Mouse (Mus musculus) limb, embryonic 10.5 days (tissue): ENCODE measurements around the gene Gm8994. TPM values are rescaled to one million over a fixed set of nuclear protein-coding genes. Genes with fewer than 3 reads are reported as not detected.
"Not testable (repeated sequence)": the region's sequence is repeated elsewhere in the genome, so short reads cannot be mapped to it uniquely, and the experiment has no call there.

Experiments
- DNase-seq: peaks from one replicate; pipeline ENCODE4 v3.0.0-alpha.2; 2017; ENCODE audit warnings: low spot score
- H3K27ac ChIP-seq: fragments of 300-500 bp; sonication (generic); 2 replicates; pipeline ENCODE4 v1.5.1; 2016; ENCODE audit warnings: mild to moderate bottlenecking
- H3K27me3 ChIP-seq: fragments of 300-500 bp; sonication (generic); 2 replicates; pipeline ENCODE4 v1.6.1; 2016; ENCODE audit warnings: low read depth, mild to moderate bottlenecking; ENCODE audit not compliant: poor library complexity, severe bottlenecking
- H3K36me3 ChIP-seq: fragments of 300-500 bp; sonication (generic); 2 replicates; pipeline ENCODE4 v1.6.1; 2016; ENCODE audit warnings: mild to moderate bottlenecking, moderate library complexity
- H3K4me1 ChIP-seq: fragments of 300-500 bp; sonication (generic); 2 replicates; pipeline ENCODE4 v1.6.1; 2016
- H3K4me3 ChIP-seq: fragments of 300-500 bp; sonication (generic); 2 replicates; pipeline ENCODE4 v1.5.1; 2016; ENCODE audit warnings: mild to moderate bottlenecking, moderate library complexity
- H3K9me3 ChIP-seq: fragments of 300-500 bp; sonication (generic); replicated peaks from 2 replicates; pipeline ENCODE4 v1.6.1; 2016; ENCODE audit warnings: mild to moderate bottlenecking
- WGBS: fragments of 180-500 bp; shearing (Covaris S2); methylation state at CpG from one replicate; pipeline ENCODE4 v1.1.7; 2016; 5-methylcytosine and 5-hydroxymethylcytosine counted together
- polyA plus RNA-seq: library from polyadenylated mRNA; unstranded; fragments of >200 nt; fragmentation: Nextera tagmentation; extraction: Ambion mirVana; gene quantifications from 2 replicates; pipeline ENCODE4 v1.2.1, GENCODE M21; 2016

The Gm8994 gene
- polyA plus RNA-seq: not detected in 2 replicates

DNA sequence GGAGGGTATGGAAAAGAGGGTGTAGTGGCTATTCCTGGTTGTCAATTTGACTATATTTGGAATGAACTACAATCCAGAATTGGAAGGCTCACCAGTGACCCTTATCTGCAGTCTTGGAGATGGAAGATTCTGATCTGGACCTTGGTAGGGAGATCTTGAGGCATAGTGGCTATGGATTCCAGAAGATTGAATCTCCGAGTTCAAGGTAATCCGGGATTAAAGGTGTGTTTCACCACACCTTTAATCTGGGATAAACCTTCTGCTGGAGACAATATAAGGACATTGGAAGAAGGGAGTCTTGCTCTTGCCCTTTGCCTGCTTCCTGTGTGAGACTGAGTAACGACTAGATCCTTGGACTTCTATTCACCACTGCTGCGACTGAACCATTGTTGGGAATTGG, at the start of gene Gm8994:
Gene Gm8994 (plus strand): TSS at position 301 of the 400 bp plus-strand sequence.
- H3K27me3 ChIP-seq, H3K4me1 ChIP-seq, H3K4me3 ChIP-seq, H3K27ac ChIP-seq, DNase-seq, H3K36me3 ChIP-seq, H3K9me3 ChIP-seq: not testable (repeated sequence)
- 94% methylated on average over 4 of the region's 4 CpGs for WGBS

DNA sequence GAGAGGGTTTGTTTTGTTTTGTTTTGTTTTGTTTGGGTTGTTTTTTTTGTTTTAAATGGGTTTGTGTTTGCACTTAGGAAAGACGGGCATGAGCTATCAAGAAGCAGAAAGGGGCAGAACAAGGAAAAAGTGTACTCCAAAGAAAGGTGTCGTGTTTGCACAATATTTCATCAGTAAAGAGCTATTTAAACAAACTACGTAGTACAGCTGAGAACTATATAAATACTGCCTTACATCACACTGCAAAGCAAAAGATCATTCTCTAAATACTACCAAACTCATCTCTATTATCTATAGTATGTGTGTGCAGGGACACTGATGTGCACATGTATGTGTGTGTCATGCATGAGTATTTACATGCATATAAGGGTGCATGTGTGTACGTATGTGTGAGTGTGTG, 49.7 kb upstream of the Gm8994 start:
- Histone ChIP-seq H3K27ac (no peak overlapping the region), H3K36me3 (no peaks in the 10 kb centered on the region), H3K27me3 (no peaks in the 10 kb centered on the region), H3K4me3 (no peak overlapping the region), H3K9me3 (no peaks in the 10 kb centered on the region), H3K4me1 (no peaks in the 10 kb centered on the region)
- no peak for DNase-seq
- 84% methylated on average over 4 of the region's 4 CpGs for WGBS

DNA sequence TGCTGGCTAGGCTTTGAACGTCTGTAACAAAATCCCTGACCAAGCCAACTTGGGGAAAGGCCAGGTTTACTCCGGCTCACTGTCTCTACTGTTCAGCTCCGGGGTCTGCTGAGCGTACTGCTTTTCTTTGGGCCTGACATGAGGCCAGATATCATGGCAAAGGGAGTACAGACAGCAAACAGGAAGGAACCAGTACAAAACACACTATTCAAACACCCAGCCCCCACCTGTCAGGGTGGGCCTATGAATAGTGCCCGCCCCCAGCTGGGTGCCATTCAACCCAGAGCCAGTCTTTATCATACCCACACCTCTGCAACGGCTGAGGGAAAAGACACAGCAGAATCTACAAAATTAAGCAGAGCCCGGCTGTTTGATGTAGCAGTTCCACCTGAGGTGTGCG, 42.8 kb upstream of the Gm8994 start:
- no peaks in the 10 kb centered on the region for H3K4me1 ChIP-seq
- H3K27ac ChIP-seq: no peak overlapping the region
- no peaks in the 10 kb centered on the region for H3K27me3 ChIP-seq
- no peak overlapping the region for H3K4me3 ChIP-seq
- H3K9me3 ChIP-seq: no peaks in the 10 kb centered on the region
- no peak for DNase-seq
- 88% methylated on average over 8 of the region's 8 CpGs for WGBS
- no peaks in the 10 kb centered on the region for H3K36me3 ChIP-seq

DNA sequence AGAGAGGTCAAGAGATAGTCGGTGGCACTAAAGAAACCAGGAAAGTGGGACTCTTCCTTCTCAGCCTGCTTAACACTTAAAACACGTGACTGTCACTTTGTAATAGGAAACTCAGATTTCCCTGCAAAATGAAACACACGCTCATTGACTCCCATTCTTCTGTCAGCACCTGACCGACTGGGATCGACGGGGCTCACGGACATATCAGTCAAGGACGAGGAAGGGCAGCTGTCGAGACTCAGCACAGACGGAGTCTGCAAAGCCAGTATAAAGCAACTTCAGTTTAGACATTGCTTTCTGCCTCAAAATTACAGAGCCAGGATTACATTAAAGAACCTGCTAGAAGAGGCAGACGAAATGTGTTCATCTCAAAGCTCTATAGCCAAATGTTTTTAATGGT, 41.2 kb upstream of the Gm8994 start:
- 84% methylated on average over 11 of the region's 11 CpGs for WGBS
- Histone ChIP-seq H3K36me3 (no peaks in the 10 kb centered on the region), H3K4me1 (no peaks in the 10 kb centered on the region), H3K27me3 (no peaks in the 10 kb centered on the region), H3K9me3 (no peaks in the 10 kb centered on the region), H3K4me3 (no peak overlapping the region), H3K27ac (no peak overlapping the region)
- no peak for DNase-seq

DNA sequence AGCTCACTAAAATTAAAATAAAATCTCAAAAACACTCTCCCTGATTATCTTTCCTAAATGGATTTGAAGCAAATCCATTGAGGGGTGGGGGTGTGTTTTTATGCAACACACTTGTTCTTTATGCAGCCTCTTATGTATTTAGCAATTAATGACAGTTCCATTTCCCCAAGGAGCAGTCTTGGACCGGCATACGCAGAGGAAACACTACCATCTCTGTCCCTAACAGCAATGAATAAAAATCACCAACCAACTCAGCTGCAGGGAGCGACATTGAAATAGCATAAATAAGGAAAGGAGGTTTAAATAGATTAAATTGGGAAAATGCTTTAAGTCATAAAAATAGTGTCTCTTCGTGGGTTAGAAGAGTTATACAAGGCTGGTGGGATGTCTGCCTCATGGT, 40.8 kb upstream of the Gm8994 start:
- Histone ChIP-seq H3K27ac (no peak overlapping the region), H3K9me3 (no peaks in the 10 kb centered on the region), H3K36me3 (no peaks in the 10 kb centered on the region), H3K4me1 (no peaks in the 10 kb centered on the region), H3K4me3 (no peak overlapping the region), H3K27me3 (no peaks in the 10 kb centered on the region)
- 91% methylated on average over 4 of the region's 4 CpGs for whole genome bisulfite sequencing
- no peak for DNase-seq

DNA sequence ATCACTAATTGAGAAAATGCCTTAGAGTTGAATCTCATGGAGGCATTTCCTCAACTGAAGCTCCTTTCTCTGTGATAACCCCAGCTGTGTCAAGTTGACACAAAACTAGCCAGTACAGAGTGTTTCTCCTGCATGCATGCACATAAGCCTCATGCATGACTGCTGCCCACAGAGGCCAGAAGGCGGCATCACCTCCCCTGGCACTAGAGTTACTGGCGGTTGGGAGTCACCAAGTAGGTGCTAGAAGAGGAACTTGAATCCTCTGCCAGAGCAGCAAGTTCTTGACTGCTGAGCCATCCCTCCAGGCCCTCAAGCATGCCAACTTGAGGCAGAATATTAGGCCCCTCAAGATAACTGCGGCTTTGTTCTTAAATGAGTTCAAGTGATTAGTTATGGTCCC, 35.9 kb upstream of the Gm8994 start:
- WGBS: 93% methylated on average over 3 of the region's 3 CpGs

DNA sequence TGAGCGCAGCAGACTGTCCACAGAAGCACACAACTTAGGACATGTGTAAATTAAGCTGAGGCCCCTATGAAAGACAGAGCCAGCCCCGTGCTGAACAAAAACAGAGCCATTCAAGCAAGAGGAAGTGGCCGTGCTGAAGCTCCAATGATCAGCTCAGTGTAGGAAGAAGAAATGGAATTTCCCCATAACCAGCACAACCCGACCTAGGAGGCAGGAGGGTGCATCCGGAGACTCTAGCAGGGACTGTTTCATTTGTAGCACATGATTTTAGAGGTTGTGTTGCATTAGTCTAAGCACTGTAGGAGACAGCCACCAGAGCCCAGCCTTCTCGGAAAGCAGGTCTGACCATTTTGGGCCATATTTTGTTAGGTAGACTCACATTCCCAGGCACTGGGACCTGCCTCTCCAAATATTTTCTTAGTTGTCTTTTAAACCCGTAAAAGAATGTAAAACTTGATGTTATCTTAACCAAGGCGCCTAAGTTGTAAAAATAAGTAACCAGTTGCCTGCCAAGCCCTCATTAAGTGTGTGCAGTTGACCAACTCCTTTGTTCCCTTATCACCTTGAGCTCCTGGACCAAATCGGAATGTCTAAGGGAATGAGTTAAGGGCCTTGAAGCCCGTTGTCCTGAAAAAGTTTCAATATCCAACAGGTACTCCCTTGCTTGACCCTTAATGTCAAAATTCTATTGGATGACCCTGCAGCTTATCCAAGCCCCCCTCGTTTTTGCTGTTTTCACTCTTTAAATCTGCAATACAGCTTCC, 35.2 kb upstream of the Gm8994 start:
- Histone ChIP-seq H3K27ac (no peak overlapping the region), H3K27me3 (no peaks in the 10 kb centered on the region), H3K9me3 (no peaks in the 10 kb centered on the region), H3K4me1 (no peaks in the 10 kb centered on the region), H3K36me3 (no peaks in the 10 kb centered on the region), H3K4me3 (no peak overlapping the region)
- WGBS: 83% methylated on average over 11 of the region's 11 CpGs
- no peak for DNase-seq

More for the DNA sequence above, 35.9 kb upstream of the Gm8994 start:
- Histone ChIP-seq H3K4me3 (no peak overlapping the region), H3K27me3 (no peaks in the 10 kb centered on the region), H3K27ac (no peak overlapping the region), H3K4me1 (no peaks in the 10 kb centered on the region), H3K9me3 (no peaks in the 10 kb centered on the region), H3K36me3 (no peaks in the 10 kb centered on the region)
- no peak for DNase-seq

DNA sequence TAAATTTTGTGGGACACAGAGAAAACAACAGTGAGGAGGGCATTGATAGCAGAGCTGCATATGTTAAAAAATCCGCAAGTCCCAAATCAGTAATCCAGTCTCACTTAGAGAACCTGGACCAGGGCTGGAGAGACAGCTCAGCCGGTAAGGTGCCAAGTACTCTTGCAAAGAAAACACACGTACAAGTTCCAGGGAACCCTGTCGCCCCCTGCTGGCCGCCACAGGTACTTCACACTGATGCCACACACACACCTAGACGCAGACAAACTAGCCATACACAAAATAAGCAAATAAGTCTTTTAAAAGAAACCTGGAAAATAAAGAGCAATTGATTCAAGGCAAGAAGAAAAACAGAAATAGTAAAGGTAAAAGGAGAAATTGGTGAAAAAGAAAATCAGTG, 33.6 kb upstream of the Gm8994 start:
- no peaks in the 10 kb centered on the region for H3K9me3 ChIP-seq
- no peaks in the 10 kb centered on the region for H3K4me1 ChIP-seq
- H3K27ac ChIP-seq: no peak overlapping the region
- no peaks in the 10 kb centered on the region for H3K36me3 ChIP-seq
- no peaks in the 10 kb centered on the region for H3K27me3 ChIP-seq
- no peak for DNase-seq
- H3K4me3 ChIP-seq: no peak overlapping the region
- WGBS: 86% methylated on average over 6 of the region's 6 CpGs

DNA sequence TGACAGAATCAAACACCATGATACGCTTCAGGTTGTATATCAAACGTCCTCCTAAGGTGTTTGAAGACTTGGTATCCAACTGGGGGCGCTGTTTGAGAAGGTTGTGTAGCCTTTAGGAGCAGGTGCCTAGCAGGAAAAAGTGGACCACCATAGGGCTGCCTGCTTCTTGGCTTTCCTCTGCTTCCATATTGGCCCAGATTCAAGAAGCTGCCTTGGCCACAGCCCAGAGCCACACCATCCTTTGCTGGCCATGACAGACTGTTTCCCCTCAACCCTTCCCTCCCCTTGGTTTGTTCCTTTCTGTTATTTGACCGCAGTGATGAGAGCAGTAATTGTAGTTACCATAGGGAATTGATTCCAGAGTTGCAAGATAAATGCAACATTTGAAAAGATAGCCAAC, 31.5 kb upstream of the Gm8994 start:
- Histone ChIP-seq H3K27ac (no peak overlapping the region), H3K4me1 (no peaks in the 10 kb centered on the region), H3K36me3 (no peaks in the 10 kb centered on the region), H3K27me3 (no peaks in the 10 kb centered on the region), H3K9me3 (no peaks in the 10 kb centered on the region), H3K4me3 (no peak overlapping the region)
- 88% methylated on average over 4 of the region's 4 CpGs for WGBS
- no peak for DNase-seq

DNA sequence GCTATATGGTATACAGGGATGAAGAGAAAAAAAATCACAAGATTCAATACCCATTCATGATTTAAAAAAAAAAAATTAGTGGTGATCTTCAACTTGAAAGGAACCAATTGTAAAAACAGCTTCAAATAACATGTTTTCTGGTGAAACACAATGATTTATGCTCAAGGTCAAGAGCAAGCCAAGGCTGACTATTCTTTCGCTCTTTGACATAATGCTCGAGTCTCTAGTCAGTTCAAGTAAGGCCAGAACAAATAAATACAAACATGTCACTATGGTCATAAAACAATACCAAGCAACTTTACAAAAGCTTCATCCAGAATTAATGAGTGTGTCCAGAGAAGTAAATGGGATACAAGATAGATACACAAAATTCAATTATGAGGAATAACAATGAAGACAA, 31.1 kb upstream of the Gm8994 start:
- Histone ChIP-seq H3K9me3 (no peaks in the 10 kb centered on the region), H3K4me1 (no peaks in the 10 kb centered on the region), H3K4me3 (no peak overlapping the region), H3K27me3 (no peaks in the 10 kb centered on the region), H3K36me3 (no peaks in the 10 kb centered on the region), H3K27ac (no peak overlapping the region)
- DNase-seq: no peak
- 85% methylated on average over 2 of the region's 2 CpGs for WGBS

DNA sequence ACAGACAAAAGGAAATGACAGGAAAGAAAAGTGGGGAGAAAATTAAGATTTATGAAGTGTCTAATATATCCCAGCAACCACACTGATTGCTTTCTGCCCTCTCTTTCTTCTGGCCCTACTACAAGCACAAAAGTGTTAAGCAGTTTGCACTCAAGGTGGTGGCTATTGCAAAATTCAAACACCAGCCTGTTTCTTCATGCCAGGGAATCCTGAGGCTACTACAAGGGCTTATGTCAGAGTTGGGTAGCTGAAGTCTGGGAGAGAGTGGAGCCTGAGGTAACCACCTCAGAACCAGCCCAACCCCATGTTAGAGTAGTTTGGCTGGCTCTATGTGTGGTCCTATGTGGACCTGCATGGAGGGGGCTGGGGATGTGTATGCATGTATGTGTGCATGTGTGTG, 23.8 kb upstream of the Gm8994 start:
- Histone ChIP-seq H3K27ac (no peak overlapping the region), H3K4me1 (peaks cover 9% of the 10 kb centered on the region), H3K36me3 (no peaks in the 10 kb centered on the region), H3K4me3 (no peak overlapping the region), H3K9me3 (no peaks in the 10 kb centered on the region), H3K27me3 (no peaks in the 10 kb centered on the region)
- no peak for DNase-seq

DNA sequence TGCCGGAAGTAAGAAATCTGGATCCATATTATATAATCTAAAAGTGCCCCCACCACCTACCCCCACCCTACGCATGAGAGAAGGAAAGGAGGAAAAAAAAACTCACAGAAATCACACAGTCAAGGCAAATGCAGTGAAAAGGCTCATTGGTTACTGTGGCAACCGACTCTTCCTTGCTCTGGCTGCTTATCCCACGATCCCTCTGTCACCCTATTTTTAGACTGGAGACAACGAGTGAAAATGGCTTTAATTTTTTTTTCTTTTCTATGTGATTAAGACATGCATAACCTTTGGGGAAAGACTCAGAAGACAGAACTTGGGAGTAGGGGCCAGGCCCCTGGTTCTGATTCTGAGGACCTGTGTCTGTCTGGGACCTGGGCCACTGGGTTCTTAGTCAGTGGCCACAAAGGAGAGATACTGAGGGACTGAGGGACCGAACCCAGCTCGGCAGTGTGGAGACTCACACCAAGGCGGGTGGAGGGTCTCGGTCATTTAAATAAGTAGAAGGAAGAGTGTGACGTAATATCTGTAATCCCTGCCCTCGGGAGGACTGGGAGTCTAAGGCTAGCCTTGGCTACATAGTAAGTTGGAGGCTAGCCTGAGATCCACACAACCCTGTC, 22.9 kb upstream of the Gm8994 start:
- no peak overlapping the region for H3K27ac ChIP-seq
- no peaks in the 10 kb centered on the region for H3K27me3 ChIP-seq
- H3K4me1 ChIP-seq: peaks cover 9% of the 10 kb centered on the region
- no peak overlapping the region for H3K4me3 ChIP-seq
- no peaks in the 10 kb centered on the region for H3K36me3 ChIP-seq
- no peak for DNase-seq
- WGBS: 86% methylated on average over 11 of the region's 11 CpGs
- no peaks in the 10 kb centered on the region for H3K9me3 ChIP-seq

DNA sequence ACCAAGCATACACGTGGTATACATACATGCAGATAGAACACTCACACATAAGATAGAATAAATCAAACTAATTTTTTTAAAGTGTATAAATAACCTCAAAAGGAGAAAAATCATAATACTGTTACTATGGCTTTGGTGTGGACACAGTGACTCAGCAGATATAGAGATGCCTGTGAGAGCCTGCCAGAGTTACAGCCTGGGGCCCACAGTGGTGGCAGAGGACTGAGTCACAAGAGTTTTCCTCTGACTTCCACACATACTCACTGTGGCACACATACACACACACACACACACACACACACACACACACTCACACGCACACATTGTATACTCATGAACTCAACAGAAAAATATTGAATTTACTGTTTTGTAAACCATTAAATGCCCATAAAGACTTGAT, 17.9 kb upstream of the Gm8994 start:
- no peak overlapping the region for H3K4me3 ChIP-seq
- no peaks in the 10 kb centered on the region for H3K27me3 ChIP-seq
- no peaks in the 10 kb centered on the region for H3K36me3 ChIP-seq
- no peaks in the 10 kb centered on the region for H3K4me1 ChIP-seq
- H3K27ac ChIP-seq: no peak overlapping the region
- DNase-seq: no peak
- 90% methylated on average over 2 of the region's 2 CpGs for WGBS
- no peaks in the 10 kb centered on the region for H3K9me3 ChIP-seq

DNA sequence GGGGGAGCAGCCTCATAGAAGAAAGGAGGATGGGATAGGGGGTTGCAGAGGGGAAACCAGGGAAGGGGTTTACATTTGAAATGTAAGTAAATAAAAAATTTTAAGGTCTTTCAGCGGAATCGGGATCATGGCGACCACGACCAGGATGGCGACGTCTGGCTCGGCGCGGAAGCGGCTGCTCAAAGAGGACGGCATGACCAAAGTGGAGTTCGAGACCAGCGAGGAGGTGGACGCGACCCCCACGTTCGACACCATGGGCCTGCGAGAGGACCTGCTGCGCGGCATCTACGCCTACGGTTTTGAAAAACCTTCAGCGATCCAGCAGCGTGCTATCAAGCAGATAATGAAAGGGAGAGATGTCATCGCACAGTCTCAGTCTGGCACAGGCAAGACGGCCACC, 1.1 kb downstream of the Gm8994 start:
- WGBS: 97% methylated on average over 26 of the region's 26 CpGs
- H3K4me1 ChIP-seq, H3K9me3 ChIP-seq, H3K27ac ChIP-seq, H3K27me3 ChIP-seq, H3K36me3 ChIP-seq, H3K4me3 ChIP-seq, DNase-seq: not testable (repeated sequence)
